Mouse (Mus musculus): ENCODE measurements around the gene Sebox. TPM values are rescaled to one million over a fixed set of nuclear protein-coding genes. Genes with fewer than 3 reads are reported as not detected.

Sebox gene
- total and polyA plus RNA-seq, 3 experiments: not detected

- H3K27ac ChIP-seq (ENCODE audit: insufficient read depth, low read depth): no peak overlapping the region
- peaks cover 0 to 21% of the 10 kb centered on the region in 2 experiments; a peak in 2 of 4 replicates for H3K4me1 ChIP-seq (ENCODE audit: control insufficient read depth in 1 of 2, insufficient read depth in 2 of 2)
- H3K4me3 ChIP-seq (replicated peaks in 1 of 3; ENCODE audit: low read depth in 2 of 3, low read length in 2 of 3, poor library complexity in 1 of 3): no peak overlapping the region
- in situ Hi-C loops (cut with MboI; ENCODE audit: low pct_ligation_motif_present, low pct_unique_long_range_greater_than_20kb, low sequenced_read_pairs): no loop called here
- H3K27me3 ChIP-seq (replicated peaks): no peaks in the 10 kb centered on the region
- H3K9me3 ChIP-seq (replicated peaks; ENCODE audit: low read length): no peaks in the 10 kb centered on the region
- DNase-seq (ENCODE audit: extremely low read depth): peak; percentile 69
- peaks cover 25% of the 10 kb centered on the region for H3K79me2 ChIP-seq (replicated peaks; ENCODE audit: control insufficient read depth, extremely low read depth, insufficient read depth, poor library complexity, severe bottlenecking)
- H3K4me2 ChIP-seq (ENCODE audit: insufficient read depth, low read depth, poor library complexity, severe bottlenecking): no peak overlapping the region
- H3K9ac ChIP-seq (ENCODE audit: insufficient read depth, low read depth): no peak overlapping the region
- dilution Hi-C loops (cut with MboI; ENCODE audit: extremely low pct_ligation_motif_present, extremely low pct_unique_long_range_greater_than_20kb, low sequenced_read_pairs): no loop called here
- TF ChIP-seq CTCF (conservative IDR thresholded peaks at IDR 0.05 in 1 of 2, IDR thresholded peaks at IDR 0.05 in 1 of 2; ENCODE audit: low read depth in 2 of 2, low read length in 2 of 2) (peak; percentile 42 to 72; a peak in 3 of 4 replicates), SMC3 (IDR thresholded peaks at IDR 0.05; ENCODE audit: low read depth, low read length) (peak; percentile 54), RAD21 (IDR thresholded peaks at IDR 0.05; ENCODE audit: low read depth, low read length) (peak; percentile 46), ZNF384 (IDR thresholded peaks at IDR 0.05; ENCODE audit: low read depth, low read length) (peak; percentile 92), EP300 (IDR thresholded peaks at IDR 0.05; ENCODE audit: low read length) (no peak), KAT2A (IDR thresholded peaks at IDR 0.05; ENCODE audit: insufficient replicate concordance, low read length) (no peak)
- peaks cover 41 to 65% of the 10 kb centered on the region in 2 experiments for H3K36me3 ChIP-seq (replicated peaks in 1 of 2; ENCODE audit: control insufficient read depth in 1 of 2, insufficient read depth in 1 of 2, low read length in 1 of 2)
These were observed 5.9 kb downstream of the Sebox start for GRCm38 (mm10) chr11:78509148-78509547.

GRCm38 (mm10) chr11:78512025-78512957 lies 9.0 kb downstream of the Sebox start, which contains the start of the genes Tmem199 and Poldip2:
Gene Tmem199 (minus strand): TSS chr11:78512172.
Gene Poldip2 (plus strand): TSS chr11:78512193.
- dilution Hi-C loops (cut with MboI; ENCODE audit: extremely low pct_ligation_motif_present, extremely low pct_unique_long_range_greater_than_20kb, low sequenced_read_pairs): no loop called here
- Histone ChIP-seq H3K4me2 (ENCODE audit: insufficient read depth, low read depth, poor library complexity, severe bottlenecking) (peak within 1 kb of the TSS; percentile 99), H3K79me2 (replicated peaks; ENCODE audit: control insufficient read depth, extremely low read depth, insufficient read depth, poor library complexity, severe bottlenecking) (peaks cover 25% of the 10 kb centered on the region), H3K4me3 (replicated peaks in 1 of 3; ENCODE audit: low read depth in 2 of 3, low read length in 2 of 3, poor library complexity in 1 of 3) (peak within 1 kb of the TSS; percentile 74 to 85 (median 83)), H3K9ac (ENCODE audit: insufficient read depth, low read depth) (peak within 1 kb of the TSS; percentile 94), H3K27ac (ENCODE audit: insufficient read depth, low read depth) (peak within 1 kb of the TSS; percentile 14; the same call in 1 of the 2 replicates), H3K27me3 (replicated peaks) (no peaks in the 10 kb centered on the region), H3K9me3 (replicated peaks; ENCODE audit: low read length) (no peaks in the 10 kb centered on the region), H3K4me1 (ENCODE audit: control insufficient read depth in 1 of 2, insufficient read depth in 2 of 2) (peaks cover 0 to 31% of the 10 kb centered on the region in 2 experiments; a peak in 2 of 4 replicates), H3K36me3 (replicated peaks in 1 of 2; ENCODE audit: control insufficient read depth in 1 of 2, insufficient read depth in 1 of 2, low read length in 1 of 2) (peaks cover 42 to 59% of the 10 kb centered on the region in 2 experiments)
- peak; percentile 97 for DNase-seq (ENCODE audit: extremely low read depth)
- in situ Hi-C loops (cut with MboI; ENCODE audit: low pct_ligation_motif_present, low pct_unique_long_range_greater_than_20kb, low sequenced_read_pairs): no loop called here
- peak; percentile 61; the same call in 1 of the 2 replicates for TF ChIP-seq IRF4 (IDR thresholded peaks at IDR 0.05; ENCODE audit: low read depth, low read length)
- TF ChIP-seq GABPA (IDR thresholded peaks at IDR 0.05; ENCODE audit: insufficient replicate concordance, low read depth, low read length): no peak
- no peak for TF ChIP-seq CHD1 (IDR thresholded peaks at IDR 0.05; ENCODE audit: low read depth, low read length)
- TF ChIP-seq SMC3 (IDR thresholded peaks at IDR 0.05; ENCODE audit: low read depth, low read length): no peak
- no peak for TF ChIP-seq ZKSCAN1 (IDR thresholded peaks at IDR 0.05; ENCODE audit: borderline replicate concordance, low read depth, low read length)
- peak; percentile 92 for TF ChIP-seq SIN3A (IDR thresholded peaks at IDR 0.05; ENCODE audit: low read length)
- peak; percentile 81; the same call in 1 of the 2 replicates for TF ChIP-seq MAZ (IDR thresholded peaks at IDR 0.05; ENCODE audit: low read depth, low read length)
- peak; percentile 99 for TF ChIP-seq NELFE (IDR thresholded peaks at IDR 0.05; ENCODE audit: low read depth, low read length)
- peak; percentile 88; the same call in 1 of the 2 replicates for TF ChIP-seq MYC (IDR thresholded peaks at IDR 0.05; ENCODE audit: low read depth, low read length)
- TF ChIP-seq USF1 (IDR thresholded peaks at IDR 0.05; ENCODE audit: low read depth, low read length): peak; percentile 89
- peak; percentile 98 for TF ChIP-seq ZMIZ1 (IDR thresholded peaks at IDR 0.05; ENCODE audit: low read depth, low read length)
- peak; percentile 99 for TF ChIP-seq POLR2A (IDR thresholded peaks at IDR 0.05; ENCODE audit: low read depth, low read length)
- peak; percentile 63; the same call in 1 of the 2 replicates for TF ChIP-seq UBTF (IDR thresholded peaks at IDR 0.05; ENCODE audit: low read depth, low read length)
- TF ChIP-seq POLR2AphosphoS2 (IDR thresholded peaks at IDR 0.05; ENCODE audit: low read depth, low read length): peak; percentile 82
- peak; percentile 30; the same call in 1 of the 2 replicates for TF ChIP-seq CHD2 (IDR thresholded peaks at IDR 0.05; ENCODE audit: low read length)
- peak; percentile 87 for TF ChIP-seq HCFC1 (IDR thresholded peaks at IDR 0.05; ENCODE audit: low read depth, low read length)
- peak; percentile 29; the same call in 1 of the 2 replicates for TF ChIP-seq ZNF384 (IDR thresholded peaks at IDR 0.05; ENCODE audit: low read depth, low read length)
- peak; percentile 95 for TF ChIP-seq TCF12 (IDR thresholded peaks at IDR 0.05; ENCODE audit: low read depth, low read length)
- TF ChIP-seq JUN (IDR thresholded peaks at IDR 0.05; ENCODE audit: insufficient read depth, low read depth, low read length): no peak
- TF ChIP-seq TBP (conservative IDR thresholded peaks at IDR 0.05; ENCODE audit: low read depth, low read length): peak; percentile 85
- TF ChIP-seq NRF1 (IDR thresholded peaks at IDR 0.05; ENCODE audit: low read depth, low read length): peak; percentile 55
- TF ChIP-seq MEF2A (IDR thresholded peaks at IDR 0.05; ENCODE audit: borderline replicate concordance, low read depth, low read length): peak; percentile 54
- TF ChIP-seq PAX5 (IDR thresholded peaks at IDR 0.05; ENCODE audit: low read length): no peak
- TF ChIP-seq EP300 (IDR thresholded peaks at IDR 0.05; ENCODE audit: low read length): no peak
- TF ChIP-seq CTCF (conservative IDR thresholded peaks at IDR 0.05 in 1 of 2, IDR thresholded peaks at IDR 0.05 in 1 of 2; ENCODE audit: low read depth in 2 of 2, low read length in 2 of 2): no peak
- peak; percentile 94 for TF ChIP-seq BHLHE40 (IDR thresholded peaks at IDR 0.05; ENCODE audit: low read depth, low read length)
- 0 out of 2 replicates have a peak, but pooled peaks have one; percentile 52 for TF ChIP-seq MAFK (IDR thresholded peaks at IDR 0.05; ENCODE audit: insufficient replicate concordance, low read length)

Measured in CH12.LX (cell line).